Mouse (Mus musculus) hindbrain, embryonic 11.5 days (tissue): ENCODE measurements around the gene Hoxa6. TPM values are rescaled to one million over a fixed set of nuclear protein-coding genes. Genes with fewer than 3 reads are reported as not detected.

ENCODE experiments used
- ATAC-seq: fragments of 200-750 bp; cut with Nextera tagmentation; 2 replicates; pipeline ENCODE4 v1.8.0; 2017; ENCODE audit warnings: mild to moderate bottlenecking, moderate TSS enrichment, moderate library complexity; ENCODE audit not compliant: low FRiP score
- DNase-seq: peaks from one replicate; pipeline ENCODE4 v3.0.0-alpha.2; 2015; ENCODE audit warnings: low spot score
- H3K27ac ChIP-seq: fragments of 300-500 bp; sonication (generic); 2 replicates; pipeline ENCODE4 v1.5.1; 2014; ENCODE audit warnings: mild to moderate bottlenecking, low read depth, low read length
- H3K27me3 ChIP-seq: fragments of 300-500 bp; sonication (generic); 2 replicates; pipeline ENCODE4 v1.6.1; 2014; ENCODE audit warnings: mild to moderate bottlenecking, low read length, moderate library complexity, mixed read lengths; ENCODE audit not compliant: control insufficient read depth, insufficient read depth
- H3K36me3 ChIP-seq: fragments of 300-500 bp; sonication (generic); 2 replicates; pipeline ENCODE4 v1.6.1; 2014; ENCODE audit warnings: mild to moderate bottlenecking, low read length, moderate library complexity, mixed read lengths; ENCODE audit not compliant: control insufficient read depth, insufficient read depth
- H3K4me1 ChIP-seq: fragments of 300-500 bp; sonication (generic); replicated peaks from 2 replicates; pipeline ENCODE4 v1.6.1; 2014; ENCODE audit warnings: low read length, mixed read lengths; ENCODE audit not compliant: control insufficient read depth, insufficient read depth
- H3K4me2 ChIP-seq: fragments of 300-500 bp; sonication (generic); replicated peaks from 2 replicates; pipeline ENCODE4 v1.6.1; 2014; ENCODE audit warnings: mild to moderate bottlenecking, low read depth, low read length
- H3K4me3 ChIP-seq: fragments of 300-500 bp; sonication (generic); 2 replicates; pipeline ENCODE4 v1.5.1; 2014; ENCODE audit warnings: low read depth, low read length
- H3K9ac ChIP-seq: fragments of 300-500 bp; sonication (generic); 2 replicates; pipeline ENCODE4 v1.6.1; 2014; ENCODE audit warnings: low read depth, low read length
- H3K9me3 ChIP-seq: fragments of 300-500 bp; sonication (generic); 2 replicates; pipeline ENCODE4 v1.6.1; 2016; ENCODE audit warnings: low read length; ENCODE audit not compliant: control insufficient read depth
- WGBS: fragments of 180-500 bp; shearing (Covaris S2); extraction: QIAGEN DNeasy Blood & Tissue Kit; methylation state at CpG from one replicate; pipeline ENCODE4 v1.1.7; 2014; 5-methylcytosine and 5-hydroxymethylcytosine counted together
- polyA plus RNA-seq: library from polyadenylated mRNA; unstranded; fragments of >200 nt; fragmentation: Nextera tagmentation; extraction: Ambion mirVana; gene quantifications from 2 replicates; pipeline ENCODE4 v1.2.1, GENCODE M21; 2014

Gene Hoxa6
- polyA plus RNA-seq, 1 experiment from 2014 or later: 2.1 TPM

GRCm38 (mm10) chr6:52201269-52201668 is 7.3 kb downstream of the Hoxa6 start:
- no peak overlapping the region; the same call in 1 of the 2 replicates for H3K9ac ChIP-seq
- H3K4me2 ChIP-seq: peak overlapping the region; percentile 3; the same call in 1 of the 2 replicates
- H3K4me3 ChIP-seq: peak overlapping the region; percentile 56
- no peaks in the 10 kb centered on the region for H3K9me3 ChIP-seq
- peaks cover 87% of the 10 kb centered on the region for H3K27me3 ChIP-seq
- WGBS: 13% methylated on average over 1 of the region's 1 CpGs
- H3K27ac ChIP-seq: peak overlapping the region; percentile 38
- DNase-seq: no peak
- no peak for ATAC-seq
- H3K36me3 ChIP-seq: no peaks in the 10 kb centered on the region
- no peaks in the 10 kb centered on the region for H3K4me1 ChIP-seq

GRCm38 (mm10) chr6:52200751-52201250 is 7.7 kb downstream of the Hoxa6 start:
- Histone ChIP-seq H3K36me3 (no peaks in the 10 kb centered on the region), H3K27ac (peak overlapping the region; percentile 38), H3K4me1 (no peaks in the 10 kb centered on the region), H3K4me3 (peak overlapping the region; percentile 26), H3K27me3 (peaks cover 84% of the 10 kb centered on the region), H3K9ac (peak overlapping the region; percentile 46; the same call in 1 of the 2 replicates), H3K9me3 (no peaks in the 10 kb centered on the region), H3K4me2 (peak overlapping the region; percentile 22; the same call in 1 of the 2 replicates)
- no peak for ATAC-seq
- no peak for DNase-seq
- WGBS: 11% methylated on average over 10 of the region's 10 CpGs

GRCm38 (mm10) chr6:52200073-52200750 is 8.3 kb downstream of the Hoxa6 start:
- no peaks in the 10 kb centered on the region for H3K4me1 ChIP-seq
- H3K36me3 ChIP-seq: no peaks in the 10 kb centered on the region
- H3K4me3 ChIP-seq: peak overlapping the region; percentile 26
- peaks cover 81% of the 10 kb centered on the region for H3K27me3 ChIP-seq
- no peaks in the 10 kb centered on the region for H3K9me3 ChIP-seq
- H3K4me2 ChIP-seq: peak overlapping the region; percentile 22
- peak overlapping the region; percentile 46; the same call in 1 of the 2 replicates for H3K9ac ChIP-seq
- no peak for ATAC-seq
- 1% methylated on average over 30 of the region's 30 CpGs for WGBS
- peak overlapping the region; percentile 59; the same call in 1 of the 2 replicates for H3K27ac ChIP-seq
- DNase-seq: no peak

GRCm38 (mm10) chr6:52197271-52197670 is 11.3 kb downstream of the Hoxa6 start:
- H3K4me3 ChIP-seq: 0 out of 2 replicates have a peak overlapping the region, but pooled peaks have one; percentile 2
- DNase-seq (peak; percentile 71), ATAC-seq (peak; percentile 65; the same call in 1 of the 2 replicates)
- no peaks in the 10 kb centered on the region for H3K4me1 ChIP-seq
- WGBS: 0% methylated on average over 10 of the region's 10 CpGs
- no peaks in the 10 kb centered on the region for H3K36me3 ChIP-seq
- peak overlapping the region; percentile 8; the same call in 1 of the 2 replicates for H3K4me2 ChIP-seq
- no peaks in the 10 kb centered on the region for H3K9me3 ChIP-seq
- H3K27me3 ChIP-seq: peaks cover 78% of the 10 kb centered on the region
- no peak overlapping the region for H3K9ac ChIP-seq
- peak overlapping the region; percentile 42 for H3K27ac ChIP-seq

- ATAC-seq (no peak), DNase-seq (no peak)
- H3K36me3 ChIP-seq: no peaks in the 10 kb centered on the region
- H3K4me1 ChIP-seq: no peaks in the 10 kb centered on the region
- peak overlapping the region; percentile 8; the same call in 1 of the 2 replicates for H3K4me2 ChIP-seq
- H3K9ac ChIP-seq: no peak overlapping the region
- 0 out of 2 replicates have a peak overlapping the region, but pooled peaks have one; percentile 2 for H3K4me3 ChIP-seq
- peak overlapping the region; percentile 18 for H3K27ac ChIP-seq
- peaks cover 80% of the 10 kb centered on the region for H3K27me3 ChIP-seq
- H3K9me3 ChIP-seq: no peaks in the 10 kb centered on the region
- 1% methylated on average over 9 of the region's 9 CpGs for WGBS
Measured at GRCm38 (mm10) chr6:52196811-52197210, 11.7 kb downstream of the Hoxa6 start.

GRCm38 (mm10) chr6:52194690-52195089 is 13.8 kb downstream of the Hoxa6 start:
- ATAC-seq (peak; percentile 31), DNase-seq (peak; percentile 73)
- Histone ChIP-seq H3K36me3 (no peaks in the 10 kb centered on the region), H3K4me1 (peaks cover 2% of the 10 kb centered on the region; the same call in 1 of the 2 replicates), H3K27ac (peak overlapping the region; percentile 76), H3K4me2 (no peak overlapping the region), H3K9ac (no peak overlapping the region), H3K9me3 (no peaks in the 10 kb centered on the region), H3K4me3 (0 out of 2 replicates have a peak overlapping the region, but pooled peaks have one; percentile 0), H3K27me3 (peaks cover 76% of the 10 kb centered on the region)
- WGBS: 3% methylated on average over 10 of the region's 10 CpGs

- Histone ChIP-seq H3K9me3 (no peaks in the 10 kb centered on the region), H3K9ac (peak overlapping the region; percentile 75), H3K36me3 (no peaks in the 10 kb centered on the region), H3K4me1 (peaks cover 2% of the 10 kb centered on the region; the same call in 1 of the 2 replicates), H3K4me3 (peak overlapping the region; percentile 49), H3K4me2 (peak overlapping the region; percentile 62), H3K27me3 (peaks cover 73% of the 10 kb centered on the region), H3K27ac (peak overlapping the region; percentile 86)
- ATAC-seq (peak; percentile 68), DNase-seq (peak; percentile 91)
- WGBS: 1% methylated on average over 25 of the region's 55 CpGs
Measured at GRCm38 (mm10) chr6:52191860-52192550, 16.5 kb downstream of the Hoxa6 start.

- H3K36me3 ChIP-seq: no peaks in the 10 kb centered on the region
- DNase-seq: peak; percentile 62
- ATAC-seq: peak; percentile 54
- peaks cover 2% of the 10 kb centered on the region; the same call in 1 of the 2 replicates for H3K4me1 ChIP-seq
- peak within 1 kb of the TSS; percentile 85 for H3K9ac ChIP-seq
- peak within 1 kb of the TSS; percentile 49 for H3K4me3 ChIP-seq
- H3K27ac ChIP-seq: peak within 1 kb of the TSS; percentile 95
- peaks cover 75% of the 10 kb centered on the region for H3K27me3 ChIP-seq
- H3K9me3 ChIP-seq: no peaks in the 10 kb centered on the region
- peak within 1 kb of the TSS; percentile 62 for H3K4me2 ChIP-seq
- WGBS: under 1% methylated on average over 58 of the region's 102 CpGs
Measured at GRCm38 (mm10) chr6:52190906-52191810, 17.4 kb downstream of the Hoxa6 start, which contains the start of gene Hoxa4. Gene Hoxa4, minus strand, starts transcription at chr6:52191753.
